Mouse (Mus musculus) C2C12 (cell line): ENCODE data around the gene Gast. TPM values are rescaled to one million over a fixed set of nuclear protein-coding genes. Genes with fewer than 3 reads are reported as not detected.

Source experiments
- H3K27me3 ChIP-seq: one replicate; pipeline ENCODE4 v1.6.1; 2011; ENCODE audit not compliant: control insufficient read depth, insufficient read depth, insufficient read length
- H3K36me3 ChIP-seq: one replicate; pipeline ENCODE4 v1.6.1; 2011; ENCODE audit not compliant: control insufficient read depth, insufficient read depth
- H3K4me3 ChIP-seq: one replicate; pipeline ENCODE4 v1.5.1; 2011; ENCODE audit warnings: mild to moderate bottlenecking, control low read depth; ENCODE audit not compliant: poor library complexity, insufficient read depth, severe bottlenecking
- H3K79me2 ChIP-seq: one replicate; pipeline ENCODE4 v1.6.1; 2011; ENCODE audit not compliant: control insufficient read depth, insufficient read depth
- H3K79me3 ChIP-seq: one replicate; pipeline ENCODE4 v1.6.1; 2011; ENCODE audit warnings: low read depth, control low read depth
- H3ac ChIP-seq: one replicate; pipeline ENCODE3; 2011; ENCODE audit warnings: low read depth; ENCODE audit not compliant: control insufficient read depth, insufficient read length
- CEBPB ChIP-seq: IDR thresholded peaks from one replicate; pipeline ENCODE4 v1.6.1; 2011; ENCODE audit warnings: low read depth, mild to moderate bottlenecking, control low read depth, moderate library complexity
- CTCF ChIP-seq: IDR thresholded peaks from one replicate; pipeline ENCODE4 v1.5.1; 2011; ENCODE audit not compliant: control insufficient read depth, insufficient read depth, insufficient read length
- FOSL1 ChIP-seq: IDR thresholded peaks from one replicate; pipeline ENCODE4 v1.8.0; 2011; ENCODE audit warnings: mild to moderate bottlenecking, low read length; ENCODE audit not compliant: poor library complexity, insufficient read depth, severe bottlenecking
- MAX ChIP-seq: IDR thresholded peaks from one replicate; pipeline ENCODE4 v1.6.1; 2011; ENCODE audit warnings: mild to moderate bottlenecking, control low read depth
- MYOD1 ChIP-seq: IDR thresholded peaks from one replicate; pipeline ENCODE4 v1.6.1; 2011; ENCODE audit warnings: low read depth; ENCODE audit not compliant: control insufficient read depth, insufficient read length
- MYOG ChIP-seq: IDR thresholded peaks from one replicate; pipeline ENCODE4 v1.6.1; 2011; ENCODE audit not compliant: control insufficient read depth, insufficient read length; ENCODE audit errors: extremely low read depth
- USF1 ChIP-seq: IDR thresholded peaks from one replicate; pipeline ENCODE4 v1.6.1; 2011; ENCODE audit warnings: low read depth, mild to moderate bottlenecking, control low read depth, moderate library complexity
- long read RNA-seq, 2 experiments: library from polyadenylated mRNA; unstranded; transcript quantifications; one replicate each; pipeline ENCODE4 v2.0.0; 2019 to 2020
- polyA plus RNA-seq: library from polyadenylated mRNA; unstranded; fragments of >200 nt; fragmentation: generic; extraction: Trizol; gene quantifications from one replicate; pipeline ENCODE4 v1.2.1, GENCODE M21; 2012; ENCODE audit warnings: missing spikeins

The Gast gene
- not detected for polyA plus RNA-seq
- long read RNA-seq, experiment 1, result 0 reads
- long read RNA-seq, experiment 2, result 0 reads

DNA sequence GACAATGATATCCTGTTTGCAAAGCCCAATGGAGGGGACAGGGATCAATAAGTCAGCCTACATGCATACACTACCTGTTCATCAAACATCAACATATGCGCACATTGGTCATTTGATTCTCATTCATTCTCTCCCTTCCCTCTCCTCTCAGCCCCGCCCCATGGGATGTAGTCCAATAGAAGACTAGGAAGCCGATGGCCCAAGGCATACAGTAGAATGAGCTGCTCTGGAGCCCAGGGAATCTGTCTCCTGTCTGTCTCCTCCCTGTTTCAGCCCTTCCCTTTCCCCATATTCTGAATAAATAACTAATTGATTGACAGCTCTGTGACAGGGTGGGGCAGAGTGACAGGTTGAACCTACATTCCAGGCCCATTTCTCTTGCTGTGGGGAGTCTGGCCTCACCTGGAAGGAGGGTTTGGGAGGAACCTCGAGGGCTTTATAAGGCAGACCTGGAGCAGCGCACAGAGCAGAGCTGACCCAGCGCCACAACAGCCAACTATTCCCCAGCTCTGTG is at the start of gene Gast:
Gast (plus strand) TSS at position 464 of the 514 bp plus-strand sequence.
- Histone ChIP-seq H3K4me3 (no peak within 1 kb of the TSS), H3K27me3 (no peaks in the 10 kb centered on the region), H3K36me3 (no peaks in the 10 kb centered on the region), H3K79me2 (no peaks in the 10 kb centered on the region), H3K79me3 (no peaks in the 10 kb centered on the region), H3ac (no peak within 1 kb of the TSS)
- TF ChIP-seq USF1, result no peak
- no peak for TF ChIP-seq FOSL1
- TF ChIP-seq CEBPB, result no peak
- TF ChIP-seq MYOG, result no peak
- no peak for TF ChIP-seq MAX
- no peak for TF ChIP-seq MYOD1
- TF ChIP-seq CTCF, result no peak

DNA sequence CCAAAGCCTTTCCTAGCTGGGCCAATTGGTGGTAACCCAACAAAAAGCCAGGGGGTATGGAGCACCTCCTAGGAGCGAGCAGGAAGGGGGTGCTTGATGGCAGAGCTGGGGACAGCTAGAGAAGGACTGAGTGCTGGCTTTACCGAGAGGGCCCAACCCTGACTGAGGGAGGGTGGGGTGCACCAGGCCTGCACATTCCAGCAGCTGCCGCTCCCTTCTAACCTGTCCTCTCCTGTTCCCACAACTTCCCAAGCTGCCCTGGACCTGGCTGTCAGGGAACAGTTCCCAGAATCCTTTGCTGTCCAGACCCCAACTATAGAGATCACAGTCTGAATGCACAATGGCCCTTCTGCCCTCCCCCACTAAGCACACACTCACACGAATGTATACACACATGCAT is 49.2 kb upstream of the Gast start:
- no peaks in the 10 kb centered on the region for H3K79me3 ChIP-seq
- H3ac ChIP-seq, result no peak overlapping the region
- H3K79me2 ChIP-seq, result no peaks in the 10 kb centered on the region
- H3K4me3 ChIP-seq, result no peak overlapping the region
- H3K36me3 ChIP-seq, result no peaks in the 10 kb centered on the region
- no peaks in the 10 kb centered on the region for H3K27me3 ChIP-seq
- no peak for TF ChIP-seq MYOD1
- TF ChIP-seq CEBPB, result no peak
- TF ChIP-seq MAX, result no peak
- TF ChIP-seq FOSL1, result no peak
- no peak for TF ChIP-seq CTCF
- no peak for TF ChIP-seq USF1
- TF ChIP-seq MYOG, result no peak

GRCm38 (mm10) chr11:100287024-100287423 is 47.2 kb upstream of the Gast start:
- no peak overlapping the region for H3K4me3 ChIP-seq
- no peak for TF ChIP-seq USF1
- peak; percentile 53 for TF ChIP-seq MYOD1
- H3K79me3 ChIP-seq, result no peaks in the 10 kb centered on the region
- no peaks in the 10 kb centered on the region for H3K27me3 ChIP-seq
- H3ac ChIP-seq, result no peak overlapping the region
- H3K36me3 ChIP-seq, result no peaks in the 10 kb centered on the region
- H3K79me2 ChIP-seq, result no peaks in the 10 kb centered on the region

DNA sequence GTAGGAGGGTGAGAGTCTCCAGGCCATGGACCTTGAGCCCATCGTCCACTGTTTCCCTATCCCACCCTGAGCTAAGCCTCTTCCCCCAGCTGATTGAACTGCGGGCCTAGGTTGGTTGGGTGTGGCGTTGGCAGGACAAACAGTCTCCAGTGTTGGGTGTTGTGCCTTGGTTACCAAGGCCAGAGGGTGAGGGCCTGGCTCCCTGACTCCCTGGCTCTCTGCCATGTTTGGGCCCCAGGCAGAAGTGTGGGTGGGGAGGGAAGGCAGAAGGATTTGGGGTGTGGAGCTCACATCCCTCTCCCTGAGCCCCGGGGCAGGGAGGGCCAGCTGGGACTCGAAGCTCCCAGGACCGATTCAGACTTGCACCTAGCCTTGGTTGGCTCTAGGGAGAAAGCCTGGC is 45.3 kb upstream of the Gast start:
- no peaks in the 10 kb centered on the region for H3K27me3 ChIP-seq
- H3K4me3 ChIP-seq, result no peak overlapping the region
- no peak for TF ChIP-seq FOSL1
- TF ChIP-seq USF1, result no peak
- TF ChIP-seq MYOD1, result no peak
- no peak for TF ChIP-seq MAX
- no peak for TF ChIP-seq MYOG
- TF ChIP-seq CTCF, result no peak
- no peak for TF ChIP-seq CEBPB
- no peaks in the 10 kb centered on the region for H3K79me2 ChIP-seq
- H3K79me3 ChIP-seq, result no peaks in the 10 kb centered on the region
- H3ac ChIP-seq, result no peak overlapping the region
- H3K36me3 ChIP-seq, result no peaks in the 10 kb centered on the region

DNA sequence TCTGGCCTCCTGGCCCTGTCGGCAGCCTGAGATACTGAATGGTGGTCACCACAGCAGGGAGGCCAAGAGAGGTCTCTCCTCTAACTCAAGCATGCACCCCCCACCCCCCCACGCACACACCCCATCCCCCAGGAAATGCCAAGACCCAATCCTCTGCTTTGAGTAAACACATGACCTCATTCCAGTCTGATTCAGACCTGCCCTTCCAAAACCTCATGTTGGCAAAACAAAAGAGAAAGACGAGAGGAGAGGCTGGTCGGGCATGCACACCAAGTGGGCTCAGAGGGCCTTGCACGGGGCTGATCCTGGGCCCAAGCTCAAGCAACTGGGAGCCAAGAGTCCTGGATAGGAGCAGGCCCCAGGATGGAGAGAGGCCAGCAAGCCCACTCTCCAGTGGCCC is 44.0 kb upstream of the Gast start:
- Histone ChIP-seq H3K4me3 (no peak overlapping the region), H3K79me3 (no peaks in the 10 kb centered on the region), H3K36me3 (no peaks in the 10 kb centered on the region), H3K27me3 (no peaks in the 10 kb centered on the region), H3K79me2 (no peaks in the 10 kb centered on the region), H3ac (peak overlapping the region; percentile 50)
- TF ChIP-seq MAX (peak; percentile 71), MYOG (no peak), FOSL1 (no peak), USF1 (no peak), CEBPB (no peak), MYOD1 (no peak), CTCF (no peak)

DNA sequence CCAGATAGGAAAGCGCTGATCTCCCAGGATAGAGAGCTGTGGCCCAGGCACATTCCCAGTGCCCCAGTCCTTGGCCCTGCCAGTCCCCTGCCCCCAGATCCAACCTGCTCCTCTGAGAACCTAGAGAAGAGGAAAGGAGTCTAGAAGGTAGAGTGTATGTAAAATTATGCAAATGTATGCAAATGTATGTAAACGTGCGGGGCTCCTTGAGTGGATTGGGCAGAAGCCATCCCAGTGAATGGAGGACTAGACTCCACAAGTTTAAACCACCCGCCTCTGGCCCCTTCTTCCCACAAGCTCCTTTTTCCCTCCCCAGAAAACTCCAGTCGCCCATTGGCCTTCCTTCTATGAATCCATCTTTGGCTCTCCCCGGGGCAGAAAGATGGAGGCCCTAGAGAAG is 41.3 kb upstream of the Gast start:
- Histone ChIP-seq H3K79me3 (no peaks in the 10 kb centered on the region), H3K4me3 (no peak overlapping the region), H3ac (no peak overlapping the region), H3K36me3 (no peaks in the 10 kb centered on the region), H3K27me3 (no peaks in the 10 kb centered on the region), H3K79me2 (no peaks in the 10 kb centered on the region)
- TF ChIP-seq USF1, result no peak
- TF ChIP-seq CEBPB, result no peak
- no peak for TF ChIP-seq FOSL1
- TF ChIP-seq CTCF, result no peak
- no peak for TF ChIP-seq MAX
- TF ChIP-seq MYOD1, result no peak
- TF ChIP-seq MYOG, result no peak
